Comparison of ENCODE assay signal across 14 mouse cellular contexts in the genomic region with DNA sequence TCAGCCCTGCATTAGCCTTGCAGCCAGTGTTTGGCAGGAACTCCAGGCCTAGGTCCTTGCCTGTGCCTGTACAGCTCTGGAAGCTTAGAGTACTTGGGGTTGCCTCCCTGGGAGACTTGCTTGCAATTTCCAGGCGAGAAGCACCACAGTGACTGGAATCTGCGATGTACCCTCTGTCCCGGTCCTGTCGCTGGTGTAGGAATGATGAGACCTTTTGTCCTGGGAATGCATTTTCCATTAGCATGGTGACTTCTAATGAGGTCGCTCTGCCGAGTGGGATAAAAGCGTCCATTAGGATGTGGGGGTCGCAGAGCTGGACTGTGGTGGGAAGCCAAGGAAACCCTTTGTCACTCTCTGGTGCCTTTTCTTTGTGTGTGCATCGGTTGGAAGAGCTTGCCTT. TPM values are rescaled to one million over a fixed set of nuclear protein-coding genes. Genes with fewer than 3 reads are reported as not detected.
DNase-seq lines count a peak whose midpoint lies in the region; ATAC-seq and TF ChIP-seq lines count a peak whose summit lies in the region.
"Had no signal": no experiment of that assay in that cellular context is flagged by ENCODE, and none has a peak within 500 bp of the region (broad histone marks: within the 10 kb centered on the region; RNA-seq: fewer than 3 reads in every experiment).

No protein-coding gene starts in this region.

- no peak overlapping the region for H3K4me3 ChIP-seq in embryonic fibroblast, embryonic 13.5 days (ENCODE audit: insufficient read depth, low read length)
- H3K4me3 ChIP-seq in hindbrain, embryonic 13.5 days, result peak overlapping the region; percentile 12; the same call in 1 of the 2 replicates
- 0 out of 2 replicates have a peak overlapping the region, but pooled peaks have one; percentile 14 for H3K4me3 ChIP-seq in midbrain, embryonic 14.5 days (replicated peaks; ENCODE audit: low read depth, low read length)
- no peak overlapping the region for H3K4me3 ChIP-seq in heart, embryonic 10.5 days

- H3K9me3 ChIP-seq in hindbrain, embryonic 13.5 days, result no peaks in the 10 kb centered on the region
- H3K9me3 ChIP-seq in midbrain, embryonic 14.5 days (ENCODE audit: control insufficient read depth, low read length), result no peaks in the 10 kb centered on the region
- H3K9me3 ChIP-seq in heart, embryonic 10.5 days, result no peaks in the 10 kb centered on the region

- TF ChIP-seq CTCF in embryonic fibroblast, embryonic 13.5 days (IDR thresholded peaks at IDR 0.05; ENCODE audit: borderline replicate concordance, insufficient read depth, low read length), result no peak

- peak; percentile 78 for ATAC-seq in hindbrain, embryonic 13.5 days (ENCODE audit: low FRiP score)
- ATAC-seq in midbrain, embryonic 14.5 days (ENCODE audit: low FRiP score, low TSS enrichment), result peak; percentile 61

- peak overlapping the region; percentile 67 for H3K9ac ChIP-seq in hindbrain, embryonic 13.5 days
- H3K9ac ChIP-seq in midbrain, embryonic 14.5 days (replicated peaks; ENCODE audit: low read length), result peak overlapping the region; percentile 42
- H3K9ac ChIP-seq: liver, embryonic 14.5 days had no signal

- no peaks in the 10 kb centered on the region for H3K27me3 ChIP-seq in hindbrain, embryonic 13.5 days
- H3K27me3 ChIP-seq in midbrain, embryonic 14.5 days (ENCODE audit: control insufficient read depth, insufficient read depth, low read length), result no peaks in the 10 kb centered on the region
- H3K27me3 ChIP-seq in heart, embryonic 10.5 days (ENCODE audit: insufficient read depth, poor library complexity, severe bottlenecking), result no peaks in the 10 kb centered on the region

- 13% methylated on average over 9 of the region's 9 CpGs for WGBS in hindbrain, embryonic 13.5 days
- 6% methylated on average over 9 of the region's 9 CpGs for WGBS in midbrain, embryonic 14.5 days
- WGBS in heart, embryonic 10.5 days, result 71% methylated on average over 9 of the region's 9 CpGs

- TF ChIP-seq POLR2A in embryonic fibroblast, embryonic 13.5 days (IDR thresholded peaks at IDR 0.05; ENCODE audit: low read depth, low read length), result no peak

- peak overlapping the region; percentile 51 for H3K4me2 ChIP-seq in hindbrain, embryonic 13.5 days
- H3K4me2 ChIP-seq in midbrain, embryonic 14.5 days (ENCODE audit: low read length), result peak overlapping the region; percentile 48

- H3K36me3 ChIP-seq in hindbrain, embryonic 13.5 days, result 0 out of 2 replicates have a peak, but pooled peaks cover 2% of the 10 kb centered on the region
- 0 out of 2 replicates have a peak, but pooled peaks cover 6% of the 10 kb centered on the region for H3K36me3 ChIP-seq in midbrain, embryonic 14.5 days (ENCODE audit: control insufficient read depth, insufficient read depth, low read length)
- no peaks in the 10 kb centered on the region for H3K36me3 ChIP-seq in heart, embryonic 10.5 days

- DNase-seq in midbrain, embryonic 14.5 days, result peak; percentile 59
- DNase-seq in heart, embryonic 10.5 days (ENCODE audit: low spot score), result no peak
- DNase-seq in frontal cortex, postnatal 36 days (ENCODE audit: low spot score in 2 of 2), result no peak
- no peak for DNase-seq in adrenal gland, adult 18-20 months (ENCODE audit: low spot score in 2 of 2)
- no peak for DNase-seq in adrenal gland, postnatal 36 days
- DNase-seq: cerebellum, postnatal 25 days; heart, adult 18-20 months; kidney, postnatal 10 days; spleen, adult 18-20 months; thymus, adult 2 months had no signal

- H3K27ac ChIP-seq in embryonic fibroblast, embryonic 13.5 days (ENCODE audit: insufficient read depth, low read length), result peak overlapping the region; percentile 9; the same call in 1 of the 2 replicates
- H3K27ac ChIP-seq in hindbrain, embryonic 13.5 days, result peak overlapping the region; percentile 90
- peak overlapping the region; percentile 80 for H3K27ac ChIP-seq in midbrain, embryonic 14.5 days (replicated peaks; ENCODE audit: low read depth, low read length)
- H3K27ac ChIP-seq in heart, embryonic 10.5 days, result no peak overlapping the region
- H3K27ac ChIP-seq: liver, embryonic 14.5 days; macrophage had no signal

- H3K4me1 ChIP-seq in embryonic fibroblast, embryonic 13.5 days (ENCODE audit: control insufficient read depth, insufficient read depth, low read length), result peaks cover 7% of the 10 kb centered on the region
- H3K4me1 ChIP-seq in hindbrain, embryonic 13.5 days (replicated peaks), result peaks cover 61% of the 10 kb centered on the region
- peaks cover 35% of the 10 kb centered on the region for H3K4me1 ChIP-seq in midbrain, embryonic 14.5 days (ENCODE audit: control insufficient read depth, insufficient read depth, low read length)
- no peaks in the 10 kb centered on the region for H3K4me1 ChIP-seq in heart, embryonic 10.5 days

RNA-seq across cellular contexts. Expression of a gene that starts 14.1 kb away (rescaled TPM):
- polyA plus RNA-seq in embryonic fibroblast, embryonic 13.5 days (2011; ENCODE audit: insufficient read length, low read depth, missing spikeins), result 5.2 and 8.6 TPM in 2 replicates
- polyA plus RNA-seq in hindbrain, embryonic 13.5 days (2015; fragmentation: Nextera tagmentation; extraction: Ambion mirVana), result 178 and 186 TPM in 2 replicates
- 221 and 251 TPM in 2 replicates for polyA plus RNA-seq in midbrain, embryonic 14.5 days (2014; fragmentation: Nextera tagmentation; extraction: Ambion mirVana)
- polyA plus RNA-seq in heart, embryonic 10.5 days (2016; fragmentation: Nextera tagmentation; extraction: Ambion mirVana), result 1.7 and 4.3 TPM in 2 replicates
- 1 to 10 TPM; 6.6 to 7.3 TPM for total RNA-seq in adrenal gland, adult 18-20 months (2021)
- total RNA-seq in adrenal gland, postnatal 36 days (2021), result 1 to 10 TPM; 4.8 to 5.4 TPM

Comparison
In these comparisons a context has a peak if more than half of its experiments do, and no peak if none do; other contexts are left out.
1. H3K4me3 ChIP-seq: peak in hindbrain, embryonic 13.5 days (single experiment) and midbrain, embryonic 14.5 days (single experiment); none in embryonic fibroblast, embryonic 13.5 days (single experiment) and heart, embryonic 10.5 days (single experiment).
2. RNA of a gene that starts 14.1 kb away (polyA plus RNA-seq): 221 to 251 TPM in midbrain, embryonic 14.5 days and 178 to 186 TPM in hindbrain, embryonic 13.5 days; 5.2 to 8.6 TPM in embryonic fibroblast, embryonic 13.5 days and 1.7 to 4.3 TPM in heart, embryonic 10.5 days; every median in the first group is over 10 times any median in the second.